Mouse (Mus musculus) cerebellum, adult 8-10 months (tissue): ENCODE data around the gene Helz2.
A peak's percentile ranks its signal among the peaks of the same experiment; 100 is the strongest.
"Not testable (repeated sequence)": the region's sequence is repeated elsewhere in the genome, so short reads cannot be mapped to it uniquely, and the experiment has no call there.

Source experiments
- DNase-seq: peaks from one replicate; pipeline ENCODE4 v3.0.0; 2022

Helz2 gene

DNA sequence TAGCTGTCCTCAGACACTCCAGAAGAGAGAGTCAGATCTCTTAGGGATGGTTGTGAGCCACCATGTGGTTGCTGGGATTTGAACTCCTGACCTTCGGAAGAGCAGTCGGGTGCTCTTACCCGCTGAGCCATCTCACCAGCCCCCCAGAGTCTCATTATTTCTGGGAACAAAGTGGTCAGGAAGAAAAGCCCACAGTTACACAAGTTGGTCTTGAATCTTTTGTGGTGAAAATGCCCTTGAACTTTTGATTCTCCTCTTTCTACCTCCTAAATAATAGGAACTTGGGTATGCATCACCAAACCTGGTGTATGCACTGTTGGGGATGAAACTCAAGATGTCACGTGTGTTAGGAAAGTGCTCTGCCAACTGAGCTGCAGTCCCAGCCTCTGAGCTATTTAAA is 49.9 kb downstream of the Helz2 start:
- no peak for DNase-seq

DNA sequence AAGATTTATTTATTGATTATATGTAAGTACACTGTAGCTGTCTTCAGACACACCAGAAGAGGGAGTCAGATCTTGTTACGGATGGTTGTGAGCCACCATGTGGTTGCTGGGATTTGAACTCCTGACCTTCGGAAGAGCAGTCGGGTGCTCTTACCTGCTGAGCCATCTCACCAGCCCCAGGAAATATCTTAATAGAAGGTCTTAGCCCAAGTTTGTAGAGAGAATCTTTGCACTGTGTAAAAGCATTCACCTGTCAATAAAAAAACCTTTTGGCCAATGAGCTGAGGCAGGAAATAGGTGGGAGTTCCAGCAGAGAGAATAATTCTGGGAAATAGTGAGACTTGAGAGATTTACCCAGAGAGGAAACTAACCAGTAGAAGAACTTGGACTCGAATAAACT is 50.4 kb downstream of the Helz2 start:
- DNase-seq, result not testable (repeated sequence)

DNA sequence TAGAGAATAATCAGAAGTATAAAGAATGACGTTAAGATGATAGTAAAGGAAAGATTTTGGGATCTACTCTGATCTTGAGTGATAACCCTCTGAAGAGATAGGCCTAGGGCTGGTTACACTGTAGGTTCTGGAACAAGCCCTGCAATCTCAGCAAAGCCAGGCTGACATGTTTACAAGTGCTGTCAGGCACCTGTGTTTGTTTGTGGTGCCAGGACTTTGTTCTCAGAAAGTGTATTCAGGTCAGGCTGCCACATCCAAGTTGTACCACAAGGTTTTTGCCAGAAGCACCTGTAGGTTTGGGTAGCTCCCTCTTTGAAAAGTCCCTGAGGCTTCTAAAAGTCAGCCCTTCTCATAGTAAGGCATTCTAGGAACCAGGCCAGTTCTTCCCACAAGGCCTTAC is 52.5 kb downstream of the Helz2 start:
- DNase-seq, result no peak

DNA sequence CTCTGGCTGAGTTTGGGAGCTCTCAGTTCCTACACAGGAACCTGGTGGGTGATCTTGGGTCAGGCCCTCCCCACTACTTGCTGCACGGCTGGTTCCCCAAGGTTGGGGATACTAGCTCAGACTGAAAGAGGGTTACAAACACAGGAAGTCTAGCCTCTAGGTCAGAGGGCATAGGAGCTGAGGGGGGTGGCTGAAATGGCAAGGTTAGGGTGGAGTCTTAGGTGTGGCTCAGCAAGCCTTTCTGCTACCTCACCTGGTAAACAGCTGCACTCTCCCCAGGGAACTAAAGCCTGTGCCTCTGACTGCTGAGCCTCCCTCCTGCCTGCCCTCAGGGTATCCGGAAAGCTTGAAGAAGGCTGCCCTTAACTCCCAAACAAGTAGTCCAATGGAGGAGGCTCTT is 53.1 kb downstream of the Helz2 start:
- DNase-seq, result no peak

DNA sequence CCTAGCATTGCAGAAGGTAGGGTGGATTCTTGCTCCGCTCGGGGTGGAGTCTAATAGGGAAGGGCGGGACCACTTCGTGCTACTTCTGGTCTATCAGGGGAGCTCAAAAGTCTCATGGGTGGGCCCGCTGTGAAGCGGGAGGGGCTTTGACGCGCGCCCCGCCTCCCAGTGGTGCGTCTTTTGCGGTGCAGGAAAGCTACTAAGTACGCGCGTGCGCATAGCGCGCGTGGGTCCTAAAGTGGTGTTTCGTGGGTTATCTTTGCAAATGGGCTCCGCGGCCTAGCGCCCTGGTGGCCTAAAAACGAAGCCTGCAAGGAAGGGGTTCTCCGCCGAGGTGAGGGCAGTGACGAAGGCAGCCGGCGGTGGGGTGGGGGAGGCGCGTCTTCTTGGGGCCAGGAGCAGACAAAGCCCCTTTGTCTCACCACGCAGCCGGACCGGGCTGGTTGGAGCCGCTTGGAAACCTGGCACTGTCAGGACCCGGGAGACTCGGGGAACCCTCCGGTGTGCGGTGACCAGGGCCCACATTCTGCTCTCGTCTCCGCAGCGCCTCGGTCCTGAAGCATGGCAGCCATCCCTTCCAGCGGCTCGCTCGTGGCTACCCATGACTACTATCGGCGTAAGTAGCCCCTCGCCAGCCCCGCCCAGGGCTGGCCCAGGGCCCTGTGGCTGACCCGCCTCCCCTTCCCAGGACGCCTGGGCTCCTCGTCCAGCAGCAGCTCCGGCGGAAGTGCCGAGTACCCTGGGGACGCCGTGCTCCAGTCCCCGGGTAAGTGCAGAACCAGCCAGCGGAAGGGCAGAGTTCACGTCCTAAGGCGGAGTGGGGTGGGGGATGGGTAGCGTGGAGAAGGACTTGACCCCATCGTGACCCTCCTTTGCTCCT is 54.5 kb downstream of the Helz2 start, which contains the start of gene Ppdpf:
Gene Ppdpf (plus strand): TSS at position 127 of the 880 bp plus-strand sequence.
- DNase-seq, result peak; percentile 80

DNA sequence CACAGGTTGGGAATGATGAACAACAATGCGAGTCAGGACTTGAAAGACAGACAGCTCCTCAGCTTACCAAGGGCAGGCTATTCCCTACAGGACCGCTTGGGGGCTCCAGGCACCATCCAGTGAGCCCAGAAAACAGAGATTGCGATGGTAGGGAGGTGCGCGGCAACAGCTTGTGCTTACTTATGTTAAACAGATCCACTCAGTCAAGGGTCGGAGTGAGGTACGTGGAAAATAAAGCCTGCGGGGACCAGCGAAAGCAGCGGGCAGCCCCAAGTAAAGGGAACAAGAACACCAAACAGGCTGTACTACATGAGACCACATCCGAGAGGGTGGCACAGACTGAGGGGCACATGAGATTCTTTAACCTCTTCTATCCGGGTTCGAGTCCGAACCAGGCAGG is 55.2 kb downstream of the Helz2 start:
- DNase-seq, result peak; percentile 89

DNA sequence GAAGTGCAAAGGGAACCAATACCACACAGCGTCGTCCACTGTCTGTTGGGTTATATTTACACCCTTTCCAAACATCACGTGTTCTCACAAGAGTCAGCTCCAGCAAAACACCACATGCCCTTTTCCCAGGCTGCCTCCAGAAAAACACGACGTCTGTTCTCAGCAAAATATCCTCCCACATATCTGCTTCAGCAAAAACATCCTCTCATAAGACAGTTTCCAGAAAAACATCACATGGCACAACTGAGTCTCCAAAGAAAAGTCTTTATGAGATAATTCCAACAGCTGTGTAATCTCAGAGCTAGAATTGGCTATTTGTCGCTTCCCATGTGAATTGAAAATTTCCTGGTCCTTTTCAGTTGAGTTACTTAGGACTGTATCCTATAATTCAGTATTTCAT is 60.9 kb downstream of the Helz2 start:
- DNase-seq, result no peak

DNA sequence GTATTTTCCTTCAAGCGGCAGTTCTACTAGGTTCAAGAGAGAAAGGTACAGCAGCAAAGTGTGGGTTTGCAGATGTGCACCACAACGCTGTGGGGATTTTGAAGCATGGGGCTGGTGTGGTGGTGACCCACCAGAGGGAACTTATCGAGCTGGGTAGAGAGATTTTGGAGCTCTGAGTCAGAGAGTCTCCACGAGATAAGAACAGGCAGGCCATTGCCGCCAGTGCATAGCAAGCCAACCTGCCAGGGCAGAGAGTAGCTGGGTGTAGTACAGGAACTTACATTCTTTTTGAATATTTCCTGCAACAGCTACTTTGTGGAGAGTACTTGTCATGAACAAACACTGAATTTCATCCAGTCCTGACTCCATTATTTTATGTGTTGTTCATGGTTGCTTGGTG is 63.4 kb downstream of the Helz2 start:
- DNase-seq, result no peak

DNA sequence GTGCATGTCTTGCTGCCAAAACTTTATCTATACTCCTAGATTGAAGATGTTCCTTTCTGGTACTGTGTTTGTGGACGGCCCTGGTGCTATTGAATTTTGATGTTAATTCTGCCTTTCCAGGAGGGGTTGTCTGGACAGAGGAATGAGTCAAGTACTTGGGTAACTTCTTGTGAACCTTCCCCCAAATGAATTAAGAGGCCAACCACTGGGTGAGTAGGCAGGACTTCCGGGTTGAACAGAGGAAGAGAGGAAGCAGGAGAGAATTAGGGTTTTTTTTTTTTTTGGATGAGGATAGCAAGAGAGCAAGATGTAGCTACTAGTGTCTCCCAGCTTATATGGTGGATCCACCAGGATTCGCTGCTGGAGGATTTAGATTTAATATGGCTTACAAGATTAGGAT is 63.8 kb downstream of the Helz2 start:
- DNase-seq, result no peak
